Mouse (Mus musculus) hindbrain, embryonic 10.5 days (tissue): ENCODE data around the gene Cmtm2a. TPM values are rescaled to one million over a fixed set of nuclear protein-coding genes. Genes with fewer than 3 reads are reported as not detected.
"Not testable (repeated sequence)": the region's sequence is repeated elsewhere in the genome, so short reads cannot be mapped to it uniquely, and the experiment has no call there.

Experiments
- DNase-seq: peaks from one replicate; pipeline ENCODE4 v3.0.0-alpha.2; 2017; ENCODE audit warnings: low spot score
- H3K27ac ChIP-seq: fragments of 300-500 bp; sonication (generic); 2 replicates; pipeline ENCODE4 v1.5.1; 2016; ENCODE audit warnings: mild to moderate bottlenecking, moderate library complexity
- H3K27me3 ChIP-seq: fragments of 300-500 bp; sonication (generic); 2 replicates; pipeline ENCODE4 v1.6.1; 2016; ENCODE audit warnings: mild to moderate bottlenecking; ENCODE audit not compliant: poor library complexity, insufficient read depth, severe bottlenecking
- H3K36me3 ChIP-seq: fragments of 300-500 bp; sonication (generic); 2 replicates; pipeline ENCODE4 v1.6.1; 2016; ENCODE audit warnings: mild to moderate bottlenecking, moderate library complexity
- H3K4me1 ChIP-seq: fragments of 300-500 bp; sonication (generic); replicated peaks from 2 replicates; pipeline ENCODE4 v1.6.1; 2016; ENCODE audit warnings: mild to moderate bottlenecking
- H3K4me3 ChIP-seq: fragments of 300-500 bp; sonication (generic); 2 replicates; pipeline ENCODE4 v1.5.1; 2016; ENCODE audit warnings: mild to moderate bottlenecking, moderate library complexity
- H3K9me3 ChIP-seq: fragments of 300-500 bp; sonication (generic); 2 replicates; pipeline ENCODE4 v1.6.1; 2016; ENCODE audit warnings: mild to moderate bottlenecking, moderate library complexity
- WGBS: fragments of 180-500 bp; shearing (Covaris S2); methylation state at CpG from one replicate; pipeline ENCODE4 v1.1.7; 2016; 5-methylcytosine and 5-hydroxymethylcytosine counted together
- polyA plus RNA-seq: library from polyadenylated mRNA; unstranded; fragments of >200 nt; fragmentation: Nextera tagmentation; extraction: Ambion mirVana; gene quantifications from 2 replicates; pipeline ENCODE4 v1.2.1, GENCODE M21; 2016

The Cmtm2a gene
- polyA plus RNA-seq, 1 experiment from 2014 or later, result not detected

GRCm38 (mm10) chr8:104261802-104262201, 31.2 kb downstream of the Cmtm2a start:
- H3K9me3 ChIP-seq, H3K27ac ChIP-seq, H3K27me3 ChIP-seq, H3K4me3 ChIP-seq, H3K4me1 ChIP-seq, DNase-seq: not testable (repeated sequence)
- WGBS, result 94% methylated on average over 5 of the region's 5 CpGs
- peaks cover 74% of the 10 kb centered on the region for H3K36me3 ChIP-seq

GRCm38 (mm10) chr8:104253016-104253415, 40.0 kb downstream of the Cmtm2a start:
- Histone ChIP-seq H3K4me3 (no peak overlapping the region), H3K4me1 (peaks cover 21% of the 10 kb centered on the region), H3K36me3 (peaks cover 12% of the 10 kb centered on the region), H3K9me3 (peaks cover 2% of the 10 kb centered on the region; the same call in 1 of the 2 replicates), H3K27me3 (no peaks in the 10 kb centered on the region), H3K27ac (no peak overlapping the region)
- WGBS, result 93% methylated on average over 3 of the region's 3 CpGs
- peak; percentile 11 for DNase-seq

GRCm38 (mm10) chr8:104251461-104251860, 41.5 kb downstream of the Cmtm2a start:
- Histone ChIP-seq H3K27me3 (no peaks in the 10 kb centered on the region), H3K9me3 (no peaks in the 10 kb centered on the region), H3K36me3 (no peaks in the 10 kb centered on the region), H3K27ac (peak overlapping the region; percentile 89), H3K4me3 (peak overlapping the region; percentile 66), H3K4me1 (peaks cover 35% of the 10 kb centered on the region)
- peak; percentile 9 for DNase-seq
- WGBS, result 0% methylated on average over 7 of the region's 7 CpGs

GRCm38 (mm10) chr8:104250439-104251367, 42.3 kb downstream of the Cmtm2a start, which contains the start of gene Cklf:
Gene Cklf (plus strand): TSS chr8:104250861.
- 3% methylated on average over 41 of the region's 41 CpGs for WGBS

GRCm38 (mm10) chr8:104249442-104249996, 43.5 kb downstream of the Cmtm2a start:
- H3K36me3 ChIP-seq, result 0 out of 2 replicates have a peak, but pooled peaks cover 6% of the 10 kb centered on the region
- no peak overlapping the region for H3K27ac ChIP-seq
- no peaks in the 10 kb centered on the region for H3K27me3 ChIP-seq
- H3K4me3 ChIP-seq, result no peak overlapping the region
- H3K4me1 ChIP-seq, result peaks cover 35% of the 10 kb centered on the region
- H3K9me3 ChIP-seq, result no peaks in the 10 kb centered on the region
- DNase-seq, result no peak
- 89% methylated on average over 7 of the region's 7 CpGs for WGBS

More at GRCm38 (mm10) chr8:104250439-104251367, 42.3 kb downstream of the Cmtm2a start, which contains the start of gene Cklf:
- peak within 1 kb of the TSS; percentile 89 for H3K27ac ChIP-seq
- H3K9me3 ChIP-seq, result no peaks in the 10 kb centered on the region
- H3K4me3 ChIP-seq, result peak within 1 kb of the TSS; percentile 66
- H3K27me3 ChIP-seq, result no peaks in the 10 kb centered on the region
- 0 out of 2 replicates have a peak, but pooled peaks cover 2% of the 10 kb centered on the region for H3K36me3 ChIP-seq
- peaks cover 35% of the 10 kb centered on the region for H3K4me1 ChIP-seq
- DNase-seq, result peak; percentile 91

- WGBS, result under 1% methylated on average over 28 of the region's 28 CpGs
- DNase-seq, result peak; percentile 86
- H3K4me3 ChIP-seq, result peak within 1 kb of the TSS; percentile 91
- H3K4me1 ChIP-seq, result peaks cover 35% of the 10 kb centered on the region
- peak within 1 kb of the TSS; percentile 90 for H3K27ac ChIP-seq
- no peaks in the 10 kb centered on the region for H3K27me3 ChIP-seq
- no peaks in the 10 kb centered on the region for H3K9me3 ChIP-seq
- H3K36me3 ChIP-seq, result peaks cover 10% of the 10 kb centered on the region
Observed at GRCm38 (mm10) chr8:104248276-104248675, 44.7 kb downstream of the Cmtm2a start, which contains the start of gene Tk2. Gene Tk2 (minus strand): TSS chr8:104248558.

- H3K27ac ChIP-seq, result peak overlapping the region; percentile 90
- H3K9me3 ChIP-seq, result no peaks in the 10 kb centered on the region
- no peaks in the 10 kb centered on the region for H3K27me3 ChIP-seq
- 4% methylated on average over 11 of the region's 11 CpGs for WGBS
- no peak for DNase-seq
- H3K4me1 ChIP-seq, result peaks cover 35% of the 10 kb centered on the region
- peak overlapping the region; percentile 91 for H3K4me3 ChIP-seq
- peaks cover 13% of the 10 kb centered on the region for H3K36me3 ChIP-seq
Observed at GRCm38 (mm10) chr8:104247908-104248275, 45.1 kb downstream of the Cmtm2a start.

- no peaks in the 10 kb centered on the region for H3K27me3 ChIP-seq
- no peaks in the 10 kb centered on the region for H3K9me3 ChIP-seq
- WGBS, result 73% methylated on average over 22 of the region's 22 CpGs
- peaks cover 20% of the 10 kb centered on the region for H3K36me3 ChIP-seq
- H3K4me3 ChIP-seq, result peak overlapping the region; percentile 91
- H3K4me1 ChIP-seq, result peaks cover 35% of the 10 kb centered on the region
- DNase-seq, result no peak
- peak overlapping the region; percentile 90; the same call in 1 of the 2 replicates for H3K27ac ChIP-seq
Observed at GRCm38 (mm10) chr8:104247054-104247907, 45.7 kb downstream of the Cmtm2a start.

- Histone ChIP-seq H3K27me3 (no peaks in the 10 kb centered on the region), H3K4me1 (peaks cover 28% of the 10 kb centered on the region), H3K4me3 (no peak overlapping the region), H3K9me3 (no peaks in the 10 kb centered on the region), H3K36me3 (peaks cover 26% of the 10 kb centered on the region), H3K27ac (no peak overlapping the region)
- DNase-seq, result no peak
- 90% methylated on average over 4 of the region's 4 CpGs for WGBS
Observed at GRCm38 (mm10) chr8:104246621-104247020, 46.4 kb downstream of the Cmtm2a start.

GRCm38 (mm10) chr8:104242038-104242644, 50.8 kb downstream of the Cmtm2a start:
- no peak for DNase-seq
- H3K4me1 ChIP-seq, result peaks cover 6% of the 10 kb centered on the region
- 89% methylated on average over 12 of the region's 12 CpGs for WGBS
- no peak overlapping the region for H3K27ac ChIP-seq
- no peak overlapping the region for H3K4me3 ChIP-seq
- no peaks in the 10 kb centered on the region for H3K27me3 ChIP-seq
- no peaks in the 10 kb centered on the region for H3K9me3 ChIP-seq
- peaks cover 71% of the 10 kb centered on the region for H3K36me3 ChIP-seq

- WGBS, result 89% methylated on average over 10 of the region's 10 CpGs
- H3K36me3 ChIP-seq, result peaks cover 91% of the 10 kb centered on the region
Observed at GRCm38 (mm10) chr8:104239418-104239861, 53.5 kb downstream of the Cmtm2a start.

GRCm38 (mm10) chr8:104234573-104234972, 58.4 kb downstream of the Cmtm2a start:
- Histone ChIP-seq H3K4me1 (no peaks in the 10 kb centered on the region), H3K27ac (no peak overlapping the region), H3K27me3 (no peaks in the 10 kb centered on the region), H3K9me3 (no peaks in the 10 kb centered on the region), H3K36me3 (peaks cover 98% of the 10 kb centered on the region), H3K4me3 (no peak overlapping the region)
- 43% methylated on average over 6 of the region's 6 CpGs for WGBS
- peak; percentile 17 for DNase-seq

More at GRCm38 (mm10) chr8:104239418-104239861, 53.5 kb downstream of the Cmtm2a start:
- Histone ChIP-seq H3K4me1 (no peaks in the 10 kb centered on the region), H3K9me3 (no peaks in the 10 kb centered on the region), H3K27ac (no peak overlapping the region), H3K27me3 (no peaks in the 10 kb centered on the region), H3K4me3 (no peak overlapping the region)
- no peak for DNase-seq
